Mouse (Mus musculus): ENCODE results near the gene Hacd1. TPM values are rescaled to one million over a fixed set of nuclear protein-coding genes. Genes with fewer than 3 reads are reported as not detected.
A peak's percentile ranks its signal among the peaks of the same experiment; 100 is the strongest.
"Not testable (repeated sequence)": the region's sequence is repeated elsewhere in the genome, so short reads cannot be mapped to it uniquely, and the experiment has no call there.

The Hacd1 gene
- polyA plus RNA-seq (2012; rRNA removed) (55.4 and 61.0 TPM in 2 replicates), polyA plus RNA-seq (2014; fragmentation: Nextera tagmentation; extraction: Ambion mirVana) (74.7 and 75.2 TPM in 2 replicates)

DNA sequence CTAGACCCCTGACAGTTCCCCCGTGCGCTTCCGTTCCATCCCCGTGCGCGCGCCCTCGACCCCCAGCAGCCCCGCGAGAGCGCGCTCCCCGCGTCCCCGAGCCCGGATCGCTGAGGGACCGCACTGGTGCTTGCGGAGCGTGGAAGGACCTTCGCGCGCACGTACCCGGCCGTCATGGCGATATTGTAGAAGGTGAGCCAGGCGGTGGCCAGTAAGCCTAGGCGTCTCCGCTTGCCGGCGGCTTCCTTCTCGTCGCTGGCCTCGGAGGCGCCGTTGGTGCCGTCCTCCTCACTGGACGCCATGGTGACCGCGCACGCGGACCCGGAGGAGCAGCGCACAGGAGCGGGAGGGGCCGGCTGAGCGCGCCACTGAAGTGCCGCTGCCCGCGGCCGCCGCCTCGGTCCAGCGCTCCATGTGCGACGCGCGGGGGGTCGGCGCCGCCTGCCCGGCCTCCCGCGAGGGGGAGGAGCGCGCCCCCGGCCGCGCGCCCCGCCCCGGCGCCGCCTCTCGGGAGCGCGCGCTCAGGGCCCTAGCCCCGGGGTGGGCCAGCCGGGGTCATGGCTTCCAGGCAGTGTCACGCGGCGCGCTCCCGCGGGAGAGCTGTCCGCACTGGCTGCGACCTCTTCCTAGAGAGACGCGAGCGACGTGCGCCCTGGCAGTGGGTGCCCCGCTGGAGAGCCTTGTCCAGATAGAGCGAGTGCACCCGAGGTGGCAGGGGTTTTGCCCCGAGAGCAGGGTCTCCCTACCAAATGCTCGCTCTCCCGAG lies at the start of gene Hacd1:
Gene Hacd1 (minus strand): TSS at position 570 of the 766 bp plus-strand sequence.
- DNase-seq (ENCODE audit: low spot score) (peak; percentile 73), ATAC-seq (ENCODE audit: low FRiP score, low read depth) (peak; percentile 86)
- no peaks in the 10 kb centered on the region for H3K27me3 ChIP-seq (ENCODE audit: control insufficient read depth, insufficient read depth, low read length)
- H3K4me2 ChIP-seq (replicated peaks; ENCODE audit: low read depth, low read length, severe bottlenecking): peak within 1 kb of the TSS; percentile 82
- H3K27ac ChIP-seq (replicated peaks; ENCODE audit: low read depth, low read length): peak within 1 kb of the TSS; percentile 82
- no peaks in the 10 kb centered on the region for H3K36me3 ChIP-seq (ENCODE audit: control insufficient read depth, insufficient read depth, low read length)
- no peaks in the 10 kb centered on the region for H3K4me1 ChIP-seq (ENCODE audit: control insufficient read depth, insufficient read depth, low read length)
- TF ChIP-seq POLR2A (IDR thresholded peaks at IDR 0.05; ENCODE audit: borderline replicate concordance, extremely low read depth, insufficient read depth, insufficient read length): no peak
- peak within 1 kb of the TSS; percentile 76 for H3K4me3 ChIP-seq (replicated peaks; ENCODE audit: low read length)
- under 1% methylated on average over 59 of the region's 101 CpGs for WGBS
- H3K9ac ChIP-seq (ENCODE audit: low read depth, low read length, severe bottlenecking): peak within 1 kb of the TSS; percentile 74
- H3K9me3 ChIP-seq (ENCODE audit: control insufficient read depth, low read length): no peaks in the 10 kb centered on the region

DNA sequence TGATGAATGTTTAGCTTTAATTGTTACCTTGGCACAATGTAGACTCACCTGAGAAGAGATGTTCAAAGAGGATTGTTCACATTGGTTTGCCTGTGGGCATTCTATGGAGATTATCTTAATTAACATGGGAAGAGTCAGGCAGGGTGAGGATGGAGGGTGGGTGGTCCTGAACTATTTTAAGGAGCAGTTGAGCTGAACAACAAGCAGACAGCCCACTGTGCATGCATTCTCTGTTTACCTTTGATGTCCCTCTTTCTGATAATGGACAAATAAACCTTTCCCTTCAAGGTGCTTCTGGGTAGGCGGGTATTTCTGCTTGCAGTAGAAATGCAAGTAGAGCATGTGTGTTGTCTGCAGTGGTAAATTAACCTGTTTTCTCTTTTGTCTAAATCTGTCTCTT lies 48.0 kb upstream of the Hacd1 start:
- no peak overlapping the region for H3K9ac ChIP-seq (ENCODE audit: low read depth, low read length, severe bottlenecking)
- ATAC-seq (ENCODE audit: low FRiP score, low read depth): no peak
- 96% methylated on average over 1 of the region's 1 CpGs for WGBS

DNA sequence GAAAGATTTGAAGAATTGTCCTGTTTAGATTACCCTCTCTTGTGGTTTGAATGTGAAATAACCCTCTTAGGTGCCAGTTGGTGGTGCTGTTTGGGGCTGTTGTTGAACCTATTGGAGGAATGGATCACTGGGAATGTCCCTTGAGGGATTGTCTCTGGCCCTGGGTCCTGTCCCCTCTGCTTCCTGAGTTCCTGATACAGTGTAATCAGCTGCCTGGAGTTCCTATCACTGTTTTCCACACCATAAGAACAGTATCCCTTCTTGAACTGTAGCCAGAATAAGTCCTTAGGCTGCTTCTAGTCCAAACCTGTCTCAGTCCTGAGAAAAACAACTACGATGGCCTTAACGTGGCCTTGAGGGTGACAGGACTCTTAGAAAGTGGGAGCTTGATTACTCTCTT lies 46.7 kb upstream of the Hacd1 start:
- no peaks in the 10 kb centered on the region for H3K27me3 ChIP-seq (ENCODE audit: control insufficient read depth, insufficient read depth, low read length)
- 88% methylated on average over 2 of the region's 2 CpGs for WGBS

More for the DNA sequence above, 48.0 kb upstream of the Hacd1 start:
- peaks cover 15% of the 10 kb centered on the region for H3K36me3 ChIP-seq (ENCODE audit: control insufficient read depth, insufficient read depth, low read length)
- no peak overlapping the region for H3K4me3 ChIP-seq (replicated peaks; ENCODE audit: low read length)
- H3K4me2 ChIP-seq (replicated peaks; ENCODE audit: low read depth, low read length, severe bottlenecking): no peak overlapping the region
- H3K27me3 ChIP-seq (ENCODE audit: control insufficient read depth, insufficient read depth, low read length): no peaks in the 10 kb centered on the region
- H3K27ac ChIP-seq (replicated peaks; ENCODE audit: low read depth, low read length): no peak overlapping the region
- no peak for DNase-seq (ENCODE audit: low spot score)
- H3K9me3 ChIP-seq (ENCODE audit: control insufficient read depth, low read length): no peaks in the 10 kb centered on the region
- H3K4me1 ChIP-seq (ENCODE audit: control insufficient read depth, insufficient read depth, low read length): no peaks in the 10 kb centered on the region
- no peak for TF ChIP-seq POLR2A (IDR thresholded peaks at IDR 0.05; ENCODE audit: borderline replicate concordance, extremely low read depth, insufficient read depth, insufficient read length)

DNA sequence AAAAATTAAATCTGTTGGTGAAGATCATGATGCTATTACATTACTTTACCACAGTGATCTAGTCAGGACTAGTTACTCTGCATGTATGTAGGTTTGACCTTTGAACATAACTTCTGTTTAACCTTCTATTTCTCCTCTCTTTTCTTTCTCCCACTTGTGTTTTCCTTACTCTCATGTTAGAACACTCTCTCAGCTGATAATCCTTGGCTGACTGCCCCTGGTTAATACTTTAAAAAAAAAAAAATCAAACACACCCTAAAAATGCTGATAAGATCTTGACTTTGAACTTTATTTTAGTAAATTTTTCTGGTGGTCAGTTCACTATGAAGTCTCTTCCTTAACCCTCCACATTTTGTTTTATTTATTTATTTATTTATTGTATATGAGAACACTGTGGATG lies 44.6 kb upstream of the Hacd1 start:
- H3K9me3 ChIP-seq (ENCODE audit: control insufficient read depth, low read length): no peaks in the 10 kb centered on the region
- ATAC-seq (ENCODE audit: low FRiP score, low read depth) (no peak), DNase-seq (ENCODE audit: low spot score) (no peak)
- H3K4me2 ChIP-seq (replicated peaks; ENCODE audit: low read depth, low read length, severe bottlenecking): no peak overlapping the region
- H3K27me3 ChIP-seq (ENCODE audit: control insufficient read depth, insufficient read depth, low read length): no peaks in the 10 kb centered on the region
- no peak overlapping the region for H3K9ac ChIP-seq (ENCODE audit: low read depth, low read length, severe bottlenecking)
- H3K27ac ChIP-seq (replicated peaks; ENCODE audit: low read depth, low read length): no peak overlapping the region
- no peak overlapping the region for H3K4me3 ChIP-seq (replicated peaks; ENCODE audit: low read length)
- H3K4me1 ChIP-seq (ENCODE audit: control insufficient read depth, insufficient read depth, low read length): no peaks in the 10 kb centered on the region
- no peak for TF ChIP-seq POLR2A (IDR thresholded peaks at IDR 0.05; ENCODE audit: borderline replicate concordance, extremely low read depth, insufficient read depth, insufficient read length)
- peaks cover 15% of the 10 kb centered on the region for H3K36me3 ChIP-seq (ENCODE audit: control insufficient read depth, insufficient read depth, low read length)

More for the DNA sequence above, 46.7 kb upstream of the Hacd1 start:
- DNase-seq (ENCODE audit: low spot score) (no peak), ATAC-seq (ENCODE audit: low FRiP score, low read depth) (no peak)
- Histone ChIP-seq H3K4me1 (ENCODE audit: control insufficient read depth, insufficient read depth, low read length) (no peaks in the 10 kb centered on the region), H3K27ac (replicated peaks; ENCODE audit: low read depth, low read length) (no peak overlapping the region), H3K4me2 (replicated peaks; ENCODE audit: low read depth, low read length, severe bottlenecking) (no peak overlapping the region), H3K9ac (ENCODE audit: low read depth, low read length, severe bottlenecking) (no peak overlapping the region), H3K36me3 (ENCODE audit: control insufficient read depth, insufficient read depth, low read length) (peaks cover 15% of the 10 kb centered on the region), H3K9me3 (ENCODE audit: control insufficient read depth, low read length) (no peaks in the 10 kb centered on the region), H3K4me3 (replicated peaks; ENCODE audit: low read length) (no peak overlapping the region)
- TF ChIP-seq POLR2A (IDR thresholded peaks at IDR 0.05; ENCODE audit: borderline replicate concordance, extremely low read depth, insufficient read depth, insufficient read length): no peak

GRCm38 (mm10) chr2:14078527-14078926 lies 22.6 kb upstream of the Hacd1 start:
- not testable (repeated sequence) for DNase-seq (ENCODE audit: low spot score); ATAC-seq (ENCODE audit: low FRiP score, low read depth); H3K4me2 ChIP-seq (replicated peaks; ENCODE audit: low read depth, low read length, severe bottlenecking); H3K27me3 ChIP-seq (ENCODE audit: control insufficient read depth, insufficient read depth, low read length); H3K9me3 ChIP-seq (ENCODE audit: control insufficient read depth, low read length); H3K9ac ChIP-seq (ENCODE audit: low read depth, low read length, severe bottlenecking); H3K36me3 ChIP-seq (ENCODE audit: control insufficient read depth, insufficient read depth, low read length); H3K27ac ChIP-seq (replicated peaks; ENCODE audit: low read depth, low read length); H3K4me3 ChIP-seq (replicated peaks; ENCODE audit: low read length)
- 97% methylated on average over 8 of the region's 9 CpGs for WGBS
- peaks cover 17% of the 10 kb centered on the region for H3K4me1 ChIP-seq (ENCODE audit: control insufficient read depth, insufficient read depth, low read length)
